Mouse (Mus musculus): ENCODE data around the gene Fancc. TPM values are rescaled to one million over a fixed set of nuclear protein-coding genes. Genes with fewer than 3 reads are reported as not detected.

Gene Fancc
- total and polyA plus RNA-seq, 2 experiments from 2014 or later = 8.5 to 39.5 TPM

- DNase-seq (ENCODE audit: low spot score) (no peak), ATAC-seq (ENCODE audit: insufficient read depth, low read depth) (no peak)
- Histone ChIP-seq H3K4me1 (ENCODE audit: control insufficient read depth, insufficient read depth) (peaks cover 17% of the 10 kb centered on the region), H3K4me2 (ENCODE audit: low read depth, low read length) (no peak overlapping the region), H3K4me3 (ENCODE audit: low read depth, low read length) (no peak overlapping the region), H3K9ac (replicated peaks; ENCODE audit: low read depth, low read length) (no peak overlapping the region), H3K27ac (ENCODE audit: low read depth) (no peak overlapping the region), H3K27me3 (ENCODE audit: control insufficient read depth, insufficient read depth, low read length) (no peaks in the 10 kb centered on the region), H3K9me3 (replicated peaks; ENCODE audit: control insufficient read depth, low read length) (no peaks in the 10 kb centered on the region), H3K36me3 (replicated peaks; ENCODE audit: control insufficient read depth, insufficient read depth, low read length) (no peaks in the 10 kb centered on the region)
- 91% methylated on average over 7 of the region's 7 CpGs for WGBS
- no peak for TF ChIP-seq EP300 (IDR thresholded peaks at IDR 0.05; ENCODE audit: low read depth)
- no peak for TF ChIP-seq CTCF (IDR thresholded peaks at IDR 0.05; ENCODE audit: low read depth)
Measured at GRCm38 (mm10) chr13:63238045-63238444, 259.0 kb downstream of the Fancc start.

- peak overlapping the region; percentile 53 for H3K27ac ChIP-seq (ENCODE audit: low read depth)
- H3K9ac ChIP-seq (replicated peaks; ENCODE audit: low read depth, low read length) = no peak overlapping the region
- no peaks in the 10 kb centered on the region for H3K27me3 ChIP-seq (ENCODE audit: control insufficient read depth, insufficient read depth, low read length)
- ATAC-seq (ENCODE audit: insufficient read depth, low read depth) = no peak
- no peaks in the 10 kb centered on the region for H3K9me3 ChIP-seq (replicated peaks; ENCODE audit: control insufficient read depth, low read length)
- no peak overlapping the region for H3K4me2 ChIP-seq (ENCODE audit: low read depth, low read length)
- no peak overlapping the region for H3K4me3 ChIP-seq (ENCODE audit: low read depth, low read length)
- TF ChIP-seq CTCF (IDR thresholded peaks at IDR 0.05; ENCODE audit: low read depth) (no peak), EP300 (IDR thresholded peaks at IDR 0.05; ENCODE audit: low read depth) (no peak)
- no peaks in the 10 kb centered on the region for H3K36me3 ChIP-seq (replicated peaks; ENCODE audit: control insufficient read depth, insufficient read depth, low read length)
- no peak for DNase-seq (ENCODE audit: low spot score)
- WGBS = 48% methylated on average over 5 of the region's 5 CpGs
- H3K4me1 ChIP-seq (ENCODE audit: control insufficient read depth, insufficient read depth) = peaks cover 11% of the 10 kb centered on the region; the same call in 1 of the 2 replicates
Measured at GRCm38 (mm10) chr13:63236159-63236893, 260.8 kb downstream of the Fancc start.

- Histone ChIP-seq H3K4me2 (ENCODE audit: low read depth, low read length) (no peak overlapping the region), H3K27ac (ENCODE audit: low read depth) (peak overlapping the region; percentile 53; the same call in 1 of the 2 replicates), H3K9ac (replicated peaks; ENCODE audit: low read depth, low read length) (no peak overlapping the region), H3K9me3 (replicated peaks; ENCODE audit: control insufficient read depth, low read length) (no peaks in the 10 kb centered on the region), H3K4me3 (ENCODE audit: low read depth, low read length) (no peak overlapping the region), H3K27me3 (ENCODE audit: control insufficient read depth, insufficient read depth, low read length) (no peaks in the 10 kb centered on the region), H3K36me3 (replicated peaks; ENCODE audit: control insufficient read depth, insufficient read depth, low read length) (no peaks in the 10 kb centered on the region), H3K4me1 (ENCODE audit: control insufficient read depth, insufficient read depth) (peaks cover 15% of the 10 kb centered on the region)
- ATAC-seq (ENCODE audit: insufficient read depth, low read depth) (no peak), DNase-seq (ENCODE audit: low spot score) (no peak)
- TF ChIP-seq EP300 (IDR thresholded peaks at IDR 0.05; ENCODE audit: low read depth) (no peak), CTCF (IDR thresholded peaks at IDR 0.05; ENCODE audit: low read depth) (no peak)
- WGBS = 81% methylated on average over 3 of the region's 3 CpGs
Measured at GRCm38 (mm10) chr13:63235551-63235950, 261.5 kb downstream of the Fancc start.

MicroRNAs within 50 kb of the gene (microRNA counts, 519-probe panel; counts per million panel counts)
- microRNA mmu-miR-23b (6,064 counts per million, percentile 78 among the panel's probes with 10 or more counts), microRNA mmu-miR-24 (6,511 counts per million, percentile 79 among the panel's probes with 10 or more counts), microRNA mmu-miR-27b (4,175 counts per million, percentile 51 among the panel's probes with 10 or more counts)

Small RNAs within 50 kb of the gene (microRNA-seq; reads per million reads assigned to microRNA genes)
- 26,177 reads per million, percentile 97 among the genes with 10 or more reads in this experiment for gene Mir23b
- not detected for gene Mir24-1
- gene Mir27b = 3,422 reads per million, percentile 91 among the genes with 10 or more reads in this experiment
- gene Mir3074-1 = not detected

Other genes starting within 250 kb of the Fancc start
- gene Ptch1, start 76.3 kb upstream of the Fancc start, total RNA-seq (2014; rRNA removed; ENCODE audit: low replicate concordance) = 10.4 and 10.6 TPM in 2 replicates
- 2.3 and 2.9 TPM in 2 replicates for gene Ptch1, start 76.3 kb upstream of the Fancc start, polyA plus RNA-seq (2015; fragmentation: Nextera tagmentation; extraction: Ambion mirVana)